Mouse (Mus musculus) stomach, postnatal 0 days (tissue): ENCODE results near the gene A630095N17Rik.

Experiments
- CTCF ChIP-seq: IDR thresholded peaks from 2 replicates; pipeline ENCODE4 v1.5.1; 2016; ENCODE audit warnings: antibody characterized with exemption, low read depth, mild to moderate bottlenecking, moderate library complexity
- EP300 ChIP-seq: optimal IDR thresholded peaks from 2 replicates; pipeline ENCODE3; 2016; ENCODE audit warnings: antibody characterized with exemption

- TF ChIP-seq CTCF (no peak), EP300 (no peak)
These were observed 12.4 kb upstream of the A630095N17Rik start for GRCm38 (mm10) chr1:75244175-75244826.
